Mouse (Mus musculus) ES-E14 (cell line): ENCODE measurements at regions not wholly inside any gene's neighbourhood (a gene's known extent, or its start where the extent isn't known, plus 50 kb on each side); places are given as distances from the start of the nearest gene placed in this dataset.

Source experiments
- DNase-seq: peaks from one replicate; pipeline ENCODE4 v3.0.0-alpha.2; 2013; ENCODE audit warnings: low read depth, low spot score
- H3K27ac ChIP-seq: 2 replicates; pipeline ENCODE4 v1.5.1; 2012; ENCODE audit warnings: low read depth, mild to moderate bottlenecking, low read length, moderate library complexity, mixed read lengths; ENCODE audit not compliant: poor library complexity, insufficient read depth, severe bottlenecking
- H3K36me3 ChIP-seq: 2 replicates; pipeline ENCODE4 v1.6.1; 2012; ENCODE audit warnings: mild to moderate bottlenecking, low read length, moderate library complexity, mixed read lengths; ENCODE audit not compliant: control insufficient read depth, poor library complexity, insufficient read depth, severe bottlenecking
- H3K4me1 ChIP-seq, 2 experiments: fragments of 150-350 bp in 1 of 2; sonication (generic) in 1 of 2; 2 replicates each; pipeline ENCODE4 v1.6.1; 2012; ENCODE audit warnings: low read length in 2 of 2, mild to moderate bottlenecking in 1 of 2, mixed read lengths in 1 of 2; ENCODE audit not compliant: control insufficient read depth in 2 of 2, insufficient read depth in 2 of 2, poor library complexity in 1 of 2
- H3K4me3 ChIP-seq, 2 experiments: fragments of 150-350 bp in 1 of 2; sonication (generic) in 1 of 2; 2 replicates each; pipeline ENCODE4 v1.5.1; 2012; ENCODE audit warnings: low read length in 2 of 2, low read depth in 1 of 2, mild to moderate bottlenecking in 1 of 2, mixed read lengths in 1 of 2; ENCODE audit not compliant: insufficient read depth in 1 of 2, poor library complexity in 1 of 2, severe bottlenecking in 1 of 2
- H3K9ac ChIP-seq: 2 replicates; pipeline ENCODE4 v1.6.1; 2012; ENCODE audit warnings: low read depth, mild to moderate bottlenecking, low read length, mixed read lengths; ENCODE audit not compliant: poor library complexity, insufficient read depth, severe bottlenecking
- H3K9me3 ChIP-seq: fragments of 150-350 bp; sonication (generic); 2 replicates; pipeline ENCODE4 v1.6.1; 2012; ENCODE audit warnings: low read depth, mild to moderate bottlenecking, low read length; ENCODE audit not compliant: control insufficient read depth, insufficient read depth
- CHD2 ChIP-seq: IDR thresholded peaks from 2 replicates; pipeline ENCODE4 v1.6.1; 2014; ENCODE audit warnings: mild to moderate bottlenecking, low read depth, low read length, inconsistent platforms
- HCFC1 ChIP-seq: IDR thresholded peaks from 2 replicates; pipeline ENCODE4 v1.6.1; 2012; ENCODE audit warnings: low read length, inconsistent platforms, borderline replicate concordance; ENCODE audit not compliant: insufficient read depth
- MAFK ChIP-seq: IDR thresholded peaks from 2 replicates; pipeline ENCODE4 v1.6.1; 2014; ENCODE audit warnings: mild to moderate bottlenecking, low read depth, low read length, inconsistent platforms; ENCODE audit not compliant: insufficient read depth
- ZC3H11A ChIP-seq: IDR thresholded peaks from 2 replicates; pipeline ENCODE4 v1.6.1; 2012; ENCODE audit warnings: low read depth, mild to moderate bottlenecking, inconsistent platforms, low read length, borderline replicate concordance
- ZNF384 ChIP-seq: IDR thresholded peaks from 2 replicates; pipeline ENCODE4 v1.6.1; 2012; ENCODE audit warnings: low read depth, low read length, inconsistent platforms
- in situ Hi-C, 2 experiments: fragments of 600-800 bp; cut with MboI; formaldehyde crosslinking; loops; one replicate each; pipeline ENCODE4 v1.15.1; 2025; ENCODE audit warnings: low sequenced_read_pairs in 2 of 2, inconsistent platforms in 1 of 2; ENCODE audit not compliant: unreplicated experiment in 2 of 2

GRCm38 (mm10) chr15:56448015-56448645 is 1029.3 kb downstream of the Slc22a22 start:
- no peak for DNase-seq
- no peak overlapping the region for H3K9ac ChIP-seq
- no peak overlapping the region for H3K27ac ChIP-seq
- H3K4me1 ChIP-seq: no peaks in the 10 kb centered on the region
- in situ Hi-C loops: no loop called here
- H3K4me3 ChIP-seq: no peak overlapping the region
- H3K36me3 ChIP-seq: no peaks in the 10 kb centered on the region
- TF ChIP-seq CHD2 (no peak), HCFC1 (no peak), ZC3H11A (no peak), MAFK (no peak), ZNF384 (no peak)
- no peaks in the 10 kb centered on the region for H3K9me3 ChIP-seq

- Histone ChIP-seq H3K9ac (no peak overlapping the region), H3K27ac (no peak overlapping the region), H3K36me3 (no peaks in the 10 kb centered on the region), H3K4me3 (no peak overlapping the region), H3K4me1 (no peaks in the 10 kb centered on the region), H3K9me3 (no peaks in the 10 kb centered on the region)
- no peak for TF ChIP-seq HCFC1
- TF ChIP-seq CHD2: no peak
- no peak for TF ChIP-seq ZNF384
- TF ChIP-seq ZC3H11A: no peak
- TF ChIP-seq MAFK: no peak
- no peak for DNase-seq
- in situ Hi-C loops: no loop called here
These were observed 1037.3 kb downstream of the Slc22a22 start for GRCm38 (mm10) chr15:56440171-56440570.

GRCm38 (mm10) chr15:56438370-56438769 is 1039.1 kb downstream of the Slc22a22 start:
- Histone ChIP-seq H3K9me3 (no peaks in the 10 kb centered on the region), H3K36me3 (no peaks in the 10 kb centered on the region), H3K4me1 (no peaks in the 10 kb centered on the region), H3K27ac (no peak overlapping the region), H3K9ac (no peak overlapping the region), H3K4me3 (no peak overlapping the region)
- no peak for DNase-seq
- TF ChIP-seq ZNF384 (no peak), ZC3H11A (no peak), MAFK (no peak), HCFC1 (no peak), CHD2 (no peak)
- in situ Hi-C loops: no loop called here

GRCm38 (mm10) chr15:56436131-56436530 is 1041.3 kb downstream of the Slc22a22 start:
- Histone ChIP-seq H3K4me1 (no peaks in the 10 kb centered on the region), H3K36me3 (no peaks in the 10 kb centered on the region)

GRCm38 (mm10) chr15:56425986-56426385 is 1051.4 kb downstream of the Slc22a22 start:
- peaks cover 0 to 2% of the 10 kb centered on the region in 2 experiments; a peak in 1 of 4 replicates for H3K4me1 ChIP-seq
- TF ChIP-seq ZC3H11A: no peak
- TF ChIP-seq HCFC1: no peak
- TF ChIP-seq ZNF384: no peak
- no peak for TF ChIP-seq CHD2
- TF ChIP-seq MAFK: no peak
- no peak overlapping the region for H3K27ac ChIP-seq
- no peak overlapping the region for H3K4me3 ChIP-seq
- DNase-seq: peak; percentile 74
- no peaks in the 10 kb centered on the region for H3K9me3 ChIP-seq
- in situ Hi-C loops: no loop called here
- H3K9ac ChIP-seq: no peak overlapping the region
- no peaks in the 10 kb centered on the region for H3K36me3 ChIP-seq

More at GRCm38 (mm10) chr15:56436131-56436530, 1041.3 kb downstream of the Slc22a22 start:
- H3K27ac ChIP-seq: no peak overlapping the region
- in situ Hi-C loops: no loop called here
- no peak for DNase-seq
- H3K9ac ChIP-seq: no peak overlapping the region
- H3K4me3 ChIP-seq: no peak overlapping the region
- TF ChIP-seq ZNF384: no peak
- no peak for TF ChIP-seq ZC3H11A
- no peak for TF ChIP-seq HCFC1
- no peak for TF ChIP-seq CHD2
- no peak for TF ChIP-seq MAFK
- H3K9me3 ChIP-seq: no peaks in the 10 kb centered on the region
